Mouse (Mus musculus) small intestine, adult 2 months (tissue): ENCODE measurements at regions not wholly inside any gene's neighbourhood (a gene's known extent, or its start where the extent isn't known, plus 50 kb on each side); places are given as distances from the start of the nearest gene placed in this dataset.

Experiments
- CTCF ChIP-seq: fragments of 200-500 bp; IDR thresholded peaks from 2 replicates; pipeline ENCODE4 v1.5.1; 2012; ENCODE audit warnings: low read depth, mild to moderate bottlenecking, control low read depth, inconsistent platforms, low read length, moderate library complexity, mixed read lengths; ENCODE audit not compliant: insufficient replicate concordance, insufficient read length; ENCODE audit errors: extremely low read depth
- POLR2A ChIP-seq: fragments of 200-500 bp; IDR thresholded peaks from 2 replicates; pipeline ENCODE4 v1.6.1; 2012; ENCODE audit warnings: low read depth, mild to moderate bottlenecking, control low read depth, inconsistent platforms, low read length, moderate library complexity

- no peak for TF ChIP-seq CTCF
- no peak for TF ChIP-seq POLR2A
Observed at GRCm38 (mm10) chr17:15207182-15208029, 166.1 kb upstream of the Gm3448 start.
